Mouse (Mus musculus) adrenal gland, postnatal 4 days (tissue): ENCODE measurements around the gene Gm38431. TPM values are rescaled to one million over a fixed set of nuclear protein-coding genes. Genes with fewer than 3 reads are reported as not detected.

Source experiments
- DNase-seq, 2 experiments: peaks; one replicate each; pipeline ENCODE4 v3.0.0; 2021 to 2022; ENCODE audit warnings: low spot score in 2 of 2, mixed read lengths in 2 of 2
- total RNA-seq, 2 experiments: library from RNA; stranded (reverse); gene quantifications; 2 replicates each; pipeline ENCODE4 v1.2.3; 2021

Gene Gm38431
- total RNA-seq, 2 experiments from 2014 or later, result 3.1 to 3.9 TPM

DNA sequence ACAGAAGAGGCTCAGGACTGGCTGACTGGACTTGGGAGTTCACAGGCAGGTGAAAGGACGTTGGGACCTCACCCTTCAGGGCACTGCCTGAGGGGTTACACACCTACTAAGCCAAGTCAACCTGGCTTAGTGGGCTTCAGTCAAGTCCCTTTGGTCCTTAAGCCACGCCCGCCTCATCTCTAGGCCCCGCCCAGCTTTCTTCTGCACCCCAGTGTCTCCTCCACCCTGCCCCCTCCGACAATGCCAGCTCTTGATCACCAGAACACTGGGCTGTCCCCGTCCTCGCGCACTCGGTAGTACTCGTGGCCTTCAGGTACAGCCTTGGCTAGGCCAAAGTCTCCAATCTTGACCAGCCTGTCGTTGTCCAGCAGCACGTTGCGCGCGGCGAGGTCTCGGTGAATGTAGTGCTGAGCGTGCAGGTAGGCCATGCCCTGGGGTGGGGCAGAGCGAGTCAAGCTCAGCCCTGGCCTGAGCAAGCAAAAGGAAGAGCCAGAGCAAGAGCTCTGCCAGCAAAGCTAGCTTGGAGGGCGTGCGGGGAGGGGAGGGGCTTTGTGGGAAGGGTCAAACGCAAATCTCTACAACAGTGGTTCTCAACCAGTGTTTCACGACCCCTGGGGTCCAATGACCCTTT is 15.9 kb upstream of the Gm38431 start:
- no peak for DNase-seq

DNA sequence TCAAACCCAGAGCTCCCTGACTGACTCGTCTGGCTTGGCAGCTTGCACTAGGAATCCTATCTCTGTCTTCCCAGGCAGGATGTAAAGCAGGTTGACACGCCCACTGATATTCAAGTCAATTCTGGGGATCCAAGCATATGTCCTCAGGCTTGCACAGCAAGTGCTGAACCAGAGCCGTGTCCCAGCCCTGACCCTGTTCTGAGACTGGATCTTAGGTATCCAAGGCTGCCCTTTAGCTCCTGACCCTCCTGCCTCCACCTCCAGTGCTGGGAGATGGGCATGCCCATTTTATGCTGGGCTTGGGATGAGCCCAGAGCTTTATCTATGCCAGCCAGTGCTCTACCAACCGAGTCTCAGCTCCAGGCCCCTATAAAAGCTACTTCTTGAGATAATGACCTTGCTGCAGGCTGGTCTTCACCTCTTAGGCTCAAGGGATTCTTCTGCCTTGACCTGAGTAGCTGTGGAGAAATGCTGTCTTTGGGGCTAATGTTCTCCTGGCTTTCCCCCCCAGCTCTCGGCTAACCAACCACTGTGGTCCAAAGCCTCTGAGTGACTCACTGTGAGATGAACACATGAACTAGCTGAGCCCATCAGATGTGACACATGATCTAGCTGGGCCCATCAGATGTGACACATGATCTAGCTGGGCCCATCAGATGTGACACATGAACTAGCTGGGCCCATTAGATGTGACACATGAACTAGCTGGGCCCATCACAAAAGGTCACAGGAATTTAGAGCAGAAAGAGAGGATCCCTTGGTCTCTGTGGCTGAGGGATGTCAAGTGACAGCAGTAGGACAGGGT is 14.2 kb upstream of the Gm38431 start:
- no peak for DNase-seq

DNA sequence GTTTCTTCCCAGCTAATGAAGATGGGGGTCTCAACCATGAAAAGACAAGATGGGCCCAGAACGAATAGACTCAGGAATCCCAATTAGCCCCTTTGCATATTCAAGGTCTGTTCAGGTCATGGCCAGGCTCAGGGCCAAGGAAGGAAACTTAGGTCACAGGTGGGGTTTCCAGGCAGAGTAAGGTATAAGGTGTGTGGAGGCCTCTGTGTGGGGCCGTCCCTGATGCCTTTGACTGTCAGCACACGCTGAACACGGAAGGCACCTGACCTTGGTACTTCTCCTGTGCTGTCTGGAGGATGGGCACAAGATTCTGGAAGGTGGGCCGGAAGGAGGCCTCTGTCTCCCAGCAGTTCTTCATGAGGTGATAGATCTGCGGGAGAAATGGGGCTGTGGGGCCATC is 13.0 kb upstream of the Gm38431 start:
- no peak for DNase-seq

DNA sequence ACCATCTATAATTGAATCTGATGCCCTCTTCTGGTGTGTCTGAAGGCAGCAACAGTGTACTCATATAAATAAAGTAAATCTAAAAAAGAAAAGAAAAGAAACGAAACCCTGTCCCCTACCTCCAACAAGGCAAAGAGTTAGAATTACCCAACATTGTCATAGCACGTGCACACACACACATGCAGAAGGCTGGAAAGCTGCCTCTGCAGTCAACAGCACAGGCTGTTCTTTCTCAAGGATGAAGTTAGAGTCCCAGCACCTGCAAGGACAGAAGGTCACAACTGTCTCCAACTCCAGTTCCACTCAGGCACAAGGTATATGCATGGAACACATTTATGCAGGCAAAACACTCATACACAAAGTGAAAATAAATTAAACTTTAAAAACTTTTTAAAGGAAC is 10.3 kb upstream of the Gm38431 start:
- no peak for DNase-seq

DNA sequence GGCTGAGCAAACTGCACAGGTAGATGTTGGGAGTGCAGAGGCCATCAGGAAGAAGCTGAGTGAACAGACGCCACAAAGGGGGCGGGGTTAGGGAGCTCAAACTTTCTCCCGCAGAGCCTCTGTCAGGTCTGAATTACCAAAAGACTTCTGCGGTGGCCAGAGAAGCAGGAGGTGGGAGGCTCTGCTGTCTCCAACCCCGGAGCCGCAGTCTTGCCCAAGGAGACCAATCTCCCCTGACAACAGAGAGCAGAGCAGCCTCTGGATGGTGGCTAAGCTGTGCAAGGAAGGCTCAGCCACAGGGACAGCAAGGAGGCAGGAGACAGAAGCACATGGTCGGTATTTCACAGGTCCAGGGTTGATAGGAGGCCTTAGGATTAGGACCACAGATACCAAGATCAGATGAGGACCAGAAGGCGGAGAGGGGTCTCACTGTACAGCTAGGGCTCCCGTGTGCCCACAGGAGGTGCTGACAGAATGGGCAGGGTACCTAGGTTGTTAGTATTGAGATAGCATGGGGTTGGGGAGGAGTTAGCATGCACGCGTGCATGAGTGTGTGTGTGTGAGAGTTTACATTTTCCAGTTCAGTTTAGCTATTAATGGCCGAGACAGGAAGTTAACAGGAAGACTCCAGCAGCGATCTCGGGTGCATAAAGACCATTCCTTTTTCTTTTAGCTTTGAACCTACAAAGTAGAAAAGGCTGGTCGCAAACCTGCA is 8.8 kb upstream of the Gm38431 start:
- no peak for DNase-seq

DNA sequence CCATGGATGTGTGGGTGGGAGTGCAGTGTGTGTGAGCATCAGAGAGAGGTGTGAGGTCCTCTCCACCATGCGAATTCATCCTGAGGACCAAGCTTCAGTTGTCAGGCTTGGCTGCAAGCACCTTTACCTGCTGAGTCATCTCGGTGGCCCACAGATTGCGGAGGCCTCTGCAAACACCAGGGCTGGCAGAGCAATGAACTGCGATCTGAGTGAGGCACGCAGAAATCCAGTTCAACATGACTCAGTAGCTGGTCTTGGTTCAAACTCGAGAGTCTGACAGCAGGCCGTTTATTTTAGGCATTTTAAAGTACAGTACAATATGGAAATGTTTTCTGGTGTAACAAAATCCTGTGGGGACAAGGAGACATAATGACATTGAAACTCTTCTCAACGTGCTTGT is 6.0 kb upstream of the Gm38431 start:
- DNase-seq, result no peak

DNA sequence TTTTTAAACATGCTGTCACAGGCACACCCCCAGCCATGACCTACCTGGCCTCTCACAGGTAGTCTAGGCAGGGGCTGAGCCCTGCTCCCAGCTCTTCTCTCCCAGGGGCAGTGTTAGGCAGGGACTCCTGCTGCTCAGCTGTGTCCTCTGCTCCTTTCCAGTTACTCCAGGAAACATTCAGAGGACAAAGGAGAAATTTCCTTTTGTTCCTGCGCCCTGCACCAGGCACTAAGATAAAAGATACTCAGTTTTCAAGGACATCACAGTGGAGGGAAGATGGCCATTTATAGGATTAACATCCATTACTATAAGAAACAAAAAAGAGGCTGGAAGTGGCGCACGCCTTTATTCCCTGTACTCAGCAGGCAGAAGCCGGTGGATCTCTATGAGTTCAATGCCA is 4.2 kb upstream of the Gm38431 start:
- DNase-seq, result no peak

DNA sequence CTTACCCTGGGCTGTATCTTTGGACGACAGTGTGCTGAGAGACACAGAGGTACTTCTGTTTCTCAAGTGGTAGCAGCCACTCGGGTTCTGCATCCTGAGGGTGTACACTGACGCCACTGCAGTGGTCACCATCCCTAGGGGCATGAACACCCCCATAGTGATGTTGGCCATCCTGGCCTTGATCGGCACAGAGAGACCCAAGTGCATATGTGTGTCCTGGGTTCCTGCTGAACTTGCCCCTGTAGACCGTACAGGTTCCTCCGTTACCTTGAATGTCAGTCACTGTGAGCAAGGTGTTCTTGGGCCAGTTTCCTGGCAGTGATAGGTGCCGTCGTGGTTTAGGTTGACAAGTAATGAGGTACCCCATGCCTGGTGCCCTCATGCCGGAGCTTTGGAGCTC is 1.6 kb upstream of the Gm38431 start:
- no peak for DNase-seq

DNA sequence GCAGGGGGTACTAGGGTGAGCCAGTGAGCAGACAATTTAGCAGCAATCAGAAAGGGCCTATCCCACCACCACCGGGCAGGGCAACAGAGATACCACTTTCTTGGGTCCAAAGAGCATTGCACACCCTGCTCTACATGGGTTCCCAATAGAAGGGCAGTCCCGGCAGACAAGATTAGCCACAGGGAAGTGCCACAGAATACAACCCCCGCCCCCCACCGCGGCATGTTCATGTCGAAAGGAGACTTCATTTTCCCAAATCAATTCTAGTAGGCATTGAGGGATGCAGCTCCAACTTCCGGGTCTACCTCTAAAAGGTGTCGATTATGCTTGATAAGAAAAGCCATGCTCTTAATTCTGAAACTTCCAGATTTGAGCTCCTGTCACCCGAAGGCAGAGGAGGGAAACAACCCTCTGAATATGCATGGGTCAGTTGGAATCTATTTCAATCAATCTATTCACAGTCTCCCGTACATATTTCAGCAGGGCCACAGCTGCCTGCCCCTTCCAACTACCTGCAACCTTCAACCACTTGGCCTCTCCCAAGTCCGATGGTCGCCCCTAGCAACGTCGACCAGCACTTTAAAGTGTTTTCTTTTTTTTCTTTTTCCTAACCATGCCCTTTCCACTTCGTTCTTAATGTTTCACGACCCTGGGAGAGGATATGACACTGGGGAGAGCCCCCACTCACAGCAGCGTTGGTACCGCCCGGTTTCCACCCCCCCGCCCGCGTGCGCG is 658 bp downstream of the Gm38431 start:
- DNase-seq, result no peak

DNA sequence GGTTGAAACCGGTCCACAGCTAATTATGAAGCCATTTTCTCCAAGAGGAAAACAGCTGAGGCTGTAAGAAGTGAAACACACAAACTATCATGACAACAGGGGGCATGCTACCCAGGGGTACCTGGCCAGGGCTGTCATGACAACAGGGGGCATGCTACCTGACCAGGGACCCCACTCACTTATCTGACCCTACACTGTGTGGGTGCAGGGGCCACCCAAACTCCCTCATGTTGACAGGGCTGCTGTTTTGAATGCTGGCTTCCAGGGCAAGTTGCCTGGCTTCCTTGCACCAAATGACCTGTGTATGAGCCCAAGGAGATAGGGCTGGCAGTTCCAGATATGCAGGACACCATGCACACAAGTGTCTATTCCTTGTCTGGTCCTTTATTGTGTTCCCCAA is 1.3 kb downstream of the Gm38431 start:
- DNase-seq, result no peak

DNA sequence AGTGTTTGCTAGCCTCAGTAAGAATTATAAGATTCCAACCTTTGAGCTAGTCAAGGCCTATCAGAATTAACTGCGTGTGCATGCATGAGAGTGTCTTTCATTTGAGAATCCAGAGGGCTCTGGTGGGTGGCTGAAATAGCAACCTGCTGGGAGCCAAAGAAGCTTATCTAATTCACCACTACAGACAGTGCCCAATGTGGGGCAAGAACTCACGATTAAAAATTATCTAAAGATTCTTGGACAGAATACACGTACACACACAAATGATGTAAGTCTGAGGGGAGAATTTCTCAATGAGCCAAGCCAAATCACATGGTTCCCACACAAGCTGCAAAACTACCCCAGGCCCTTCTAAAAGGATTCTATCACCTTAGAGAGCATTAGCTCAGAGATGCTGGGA is 8.5 kb downstream of the Gm38431 start:
- DNase-seq, result no peak

DNA sequence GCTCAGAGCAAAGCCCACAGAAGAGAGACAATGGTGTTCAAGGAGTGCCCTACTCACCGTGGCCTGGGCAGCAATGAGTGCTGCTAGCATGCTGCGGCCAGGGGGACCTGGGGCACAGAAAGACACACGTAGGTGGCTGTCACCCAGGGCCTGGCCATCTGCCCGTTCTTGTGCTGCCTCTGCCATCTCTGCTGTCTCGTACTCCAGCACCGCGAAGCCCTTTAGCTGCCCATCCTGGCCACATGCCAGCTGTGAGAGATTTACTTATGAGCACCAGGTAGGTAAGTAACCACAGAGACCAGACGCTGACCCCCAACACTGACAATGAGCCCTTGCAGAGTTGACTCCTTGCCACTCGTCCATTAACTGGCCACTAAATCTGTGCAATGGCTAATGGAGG is 10.7 kb downstream of the Gm38431 start:
- no peak for DNase-seq

DNA sequence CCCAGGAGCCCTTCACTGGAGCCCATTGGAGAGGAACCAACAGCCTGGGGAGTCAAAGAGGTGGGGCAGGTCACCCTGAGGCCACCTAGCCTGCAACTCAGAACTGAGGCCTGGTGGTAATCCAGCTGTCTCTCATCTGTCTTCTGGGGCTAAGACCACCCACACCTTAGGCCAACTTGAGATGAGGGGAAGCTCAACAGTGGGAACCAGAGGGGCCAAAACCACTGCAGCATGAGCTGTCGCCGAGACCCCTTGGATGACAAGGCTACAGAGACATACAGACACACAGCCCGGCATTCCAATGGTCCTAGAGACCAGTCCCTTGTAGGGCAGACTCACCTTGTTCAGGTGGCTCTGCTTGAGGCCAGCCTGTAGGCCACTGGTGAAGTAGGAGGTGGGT is 16.2 kb downstream of the Gm38431 start:
- no peak for DNase-seq

DNA sequence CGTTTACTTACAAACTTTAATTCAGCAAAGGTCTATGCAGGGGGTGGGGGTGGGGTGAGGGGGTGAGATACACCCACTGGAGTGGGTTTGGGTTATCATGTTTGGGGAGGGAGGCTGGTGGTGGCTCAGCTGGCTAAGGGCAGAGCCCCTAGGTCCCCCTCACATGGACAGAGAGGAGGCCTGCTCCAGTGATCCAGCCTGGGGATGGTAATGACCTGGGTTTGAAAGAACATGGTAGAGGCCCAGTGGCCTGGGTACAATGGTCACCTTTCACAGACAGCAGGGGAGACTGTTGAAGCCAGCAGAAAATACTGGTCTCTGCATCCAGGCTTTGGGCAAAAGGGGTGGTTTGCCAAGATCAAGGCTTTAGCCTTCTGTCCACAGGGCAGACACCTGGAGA is 17.6 kb downstream of the Gm38431 start:
- DNase-seq, result no peak

DNA sequence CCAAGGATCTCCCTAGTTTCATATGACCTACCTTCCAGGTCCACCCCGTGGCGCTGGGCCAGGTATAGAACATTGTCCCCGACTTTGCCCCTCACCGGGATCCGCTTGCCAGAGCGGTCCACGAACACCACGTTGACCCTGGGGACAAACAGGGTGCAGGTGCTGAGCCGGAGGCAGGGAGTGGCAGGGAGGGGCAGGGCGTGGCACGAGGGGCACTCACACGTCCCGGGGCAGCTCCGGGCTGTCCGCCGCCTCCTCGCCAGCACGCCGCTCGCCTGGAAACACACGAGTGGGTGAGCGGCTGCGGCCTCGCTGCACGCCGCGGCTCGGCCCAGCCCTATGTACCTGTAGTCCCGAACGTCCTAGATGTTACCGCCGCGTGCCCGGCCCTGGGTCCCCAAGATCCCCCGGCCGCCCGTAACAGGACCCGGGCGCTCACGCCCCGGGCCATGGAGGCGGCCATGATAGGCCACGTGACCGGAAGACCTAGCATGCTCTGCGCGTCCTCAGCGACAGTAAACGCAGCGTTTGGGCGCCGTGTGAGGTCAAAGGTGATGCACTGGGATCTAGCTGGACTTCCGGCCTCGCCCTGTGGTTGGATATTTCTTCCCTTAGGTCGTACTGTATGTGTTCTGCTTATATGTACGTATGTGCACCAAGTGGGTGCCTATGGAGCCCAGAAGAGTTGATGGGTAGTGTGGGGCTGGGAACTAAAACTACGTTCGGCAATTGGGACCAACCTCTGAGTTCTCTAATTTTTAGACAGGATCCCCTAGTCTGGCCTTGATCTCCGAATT is 18.6 kb downstream of the Gm38431 start, which contains the start of the genes Gm49373 and Fdx1l:
Gene Gm49373, minus strand, starts transcription at position 53 of the 797 bp plus-strand sequence.
Gene Fdx1l, minus strand, starts transcription at position 571 of the 797 bp plus-strand sequence.
- DNase-seq, result peak; percentile 69 to 73

DNA sequence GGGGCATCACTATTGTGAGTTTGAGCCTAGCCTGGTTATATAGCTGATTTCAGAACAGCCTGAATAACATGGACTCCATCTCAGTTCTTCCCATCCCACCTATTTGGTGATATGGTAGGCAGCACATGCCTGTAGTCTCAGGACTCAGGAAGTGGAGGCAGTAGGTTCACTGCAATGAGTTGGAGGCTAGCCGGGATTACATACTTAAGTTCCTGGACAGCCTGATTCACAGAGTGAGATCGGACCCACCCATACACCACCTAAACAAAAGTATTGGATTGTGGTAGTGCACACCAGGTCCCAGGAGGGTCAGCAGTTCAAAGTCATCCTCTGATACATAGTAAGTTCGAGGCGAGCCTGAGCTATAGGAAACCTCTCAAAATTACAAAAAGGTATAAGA is 19.2 kb downstream of the Gm38431 start:
- no peak for DNase-seq

DNA sequence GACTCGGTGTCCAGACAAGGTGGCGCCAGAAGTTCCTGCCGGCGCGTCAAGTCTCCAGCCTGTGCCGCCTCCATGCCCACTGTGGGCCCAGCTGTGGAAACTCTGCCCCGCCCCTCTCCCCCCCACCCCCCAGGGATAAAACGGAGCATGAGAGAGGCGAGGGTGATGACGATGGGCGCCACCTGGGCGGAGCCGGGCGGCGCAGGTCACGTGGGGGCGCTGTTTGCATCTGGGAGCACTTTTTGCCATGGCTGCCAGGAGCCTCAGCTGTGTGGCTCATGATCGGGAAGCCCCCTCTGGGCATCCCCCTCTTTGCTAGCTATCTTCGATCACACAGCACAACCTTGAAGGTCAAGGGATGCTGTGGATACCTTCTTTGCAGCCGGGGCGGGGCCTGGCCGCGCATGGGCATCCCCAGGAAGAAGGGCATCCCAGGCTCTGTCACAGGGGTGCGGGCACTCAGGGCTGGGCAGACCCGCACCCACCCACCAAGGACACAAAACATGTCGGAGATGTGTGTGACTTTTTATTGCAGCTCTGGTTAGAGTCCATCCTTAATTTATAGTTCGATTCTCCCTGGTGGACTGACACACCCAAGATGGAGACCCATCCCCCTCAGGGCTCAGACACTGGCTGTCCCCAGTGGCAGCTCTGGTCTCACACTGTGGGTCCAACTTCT is 24.7 kb downstream of the Gm38431 start, which contains the start of gene Zglp1:
Gene Zglp1, minus strand, starts transcription at position 88 of the 679 bp plus-strand sequence.
- no peak for DNase-seq

DNA sequence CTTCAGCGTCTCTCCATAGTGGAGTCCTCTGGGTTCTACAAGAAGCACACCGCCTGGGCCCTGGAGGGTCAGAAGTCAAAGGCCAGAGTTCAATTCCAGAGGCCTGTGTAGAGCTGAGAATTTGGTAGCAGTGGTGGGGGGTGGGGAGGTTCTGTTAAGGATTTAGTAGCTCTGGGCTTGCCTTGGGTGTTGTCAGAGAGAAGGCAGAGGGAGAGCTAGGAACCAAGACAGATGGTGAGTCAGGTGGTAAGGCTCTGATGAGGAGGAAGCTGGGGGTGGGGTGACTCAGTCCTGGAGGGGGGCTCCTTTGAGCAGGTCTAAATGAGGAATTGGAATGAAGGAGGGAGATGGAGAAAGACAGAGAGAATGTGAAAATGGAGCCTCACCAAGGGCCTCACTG is 28.9 kb downstream of the Gm38431 start:
- DNase-seq, result no peak

DNA sequence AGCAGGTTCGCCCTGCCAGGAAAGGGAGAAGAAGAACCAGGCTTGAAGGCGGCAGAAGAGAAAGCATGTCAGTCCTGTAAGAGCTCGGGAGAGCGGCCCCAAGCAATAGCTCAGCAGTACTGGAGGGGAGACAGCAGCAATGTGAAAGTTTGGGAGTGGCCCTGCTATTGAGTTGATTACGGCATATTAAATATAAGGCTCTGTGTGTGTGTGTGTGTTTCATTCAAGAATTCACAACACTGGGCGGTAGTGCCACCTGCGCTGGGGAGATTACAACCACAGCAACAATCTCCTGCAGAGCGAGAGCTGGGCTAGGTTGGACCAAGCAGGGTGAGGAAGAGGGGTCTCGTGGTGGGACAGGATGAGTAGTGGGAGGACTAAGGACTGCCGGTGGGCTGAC is 40.2 kb downstream of the Gm38431 start:
- DNase-seq, result no peak

DNA sequence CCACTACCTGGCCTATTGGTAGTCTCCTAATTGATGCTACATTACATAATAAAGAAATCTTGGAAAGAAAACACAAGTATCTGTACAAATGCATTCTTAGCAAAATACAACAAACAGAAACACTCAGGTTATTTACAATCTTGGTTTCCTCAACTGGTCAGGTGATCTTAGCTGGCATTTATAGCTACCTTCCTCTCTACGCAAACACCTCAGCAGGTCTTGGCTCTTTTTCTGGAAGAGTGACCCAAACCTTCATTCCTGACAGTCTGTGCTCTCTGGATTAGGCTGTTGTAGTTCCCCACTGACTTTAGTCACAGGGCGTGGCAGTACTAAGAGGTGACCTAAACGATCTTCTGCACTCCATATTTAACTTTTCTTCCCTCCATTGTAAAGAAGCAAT is 46.6 kb downstream of the Gm38431 start:
- no peak for DNase-seq
